Mouse (Mus musculus) hindlimb bud, embryonic 11.5 days (tissue): ENCODE measurements at regions not wholly inside any gene's neighbourhood (a gene's known extent, or its start where the extent isn't known, plus 50 kb on each side); places are given as distances from the start of the nearest gene placed in this dataset.

Experiments used
- DNase-seq: peaks from one replicate; pipeline ENCODE4 v3.0.0-alpha.2; 2012; ENCODE audit warnings: low read depth, low spot score; ENCODE audit errors: extremely low spot score

- no peak for DNase-seq
Measured at GRCm38 (mm10) chr12:96748868-96749615, 1057.0 kb downstream of the Flrt2 start.

GRCm38 (mm10) chr12:96754714-96755113, 1062.7 kb downstream of the Flrt2 start:
- peak; percentile 31 for DNase-seq

GRCm38 (mm10) chr12:96763153-96763552, 1071.1 kb downstream of the Flrt2 start:
- peak; percentile 18 for DNase-seq

GRCm38 (mm10) chr12:96763621-96764020, 1071.6 kb downstream of the Flrt2 start:
- no peak for DNase-seq

GRCm38 (mm10) chr12:96764186-96764585, 1072.2 kb downstream of the Flrt2 start:
- DNase-seq, result no peak

- no peak for DNase-seq
Measured at GRCm38 (mm10) chr12:96771222-96771621, 1079.2 kb downstream of the Flrt2 start.

GRCm38 (mm10) chr12:96821376-96821775, 1129.3 kb downstream of the Flrt2 start:
- no peak for DNase-seq

- DNase-seq, result no peak
Measured at GRCm38 (mm10) chr12:96828415-96828814, 1136.4 kb downstream of the Flrt2 start.
